1 mouse cellular context compared by ENCODE assay signal in the genomic region with DNA sequence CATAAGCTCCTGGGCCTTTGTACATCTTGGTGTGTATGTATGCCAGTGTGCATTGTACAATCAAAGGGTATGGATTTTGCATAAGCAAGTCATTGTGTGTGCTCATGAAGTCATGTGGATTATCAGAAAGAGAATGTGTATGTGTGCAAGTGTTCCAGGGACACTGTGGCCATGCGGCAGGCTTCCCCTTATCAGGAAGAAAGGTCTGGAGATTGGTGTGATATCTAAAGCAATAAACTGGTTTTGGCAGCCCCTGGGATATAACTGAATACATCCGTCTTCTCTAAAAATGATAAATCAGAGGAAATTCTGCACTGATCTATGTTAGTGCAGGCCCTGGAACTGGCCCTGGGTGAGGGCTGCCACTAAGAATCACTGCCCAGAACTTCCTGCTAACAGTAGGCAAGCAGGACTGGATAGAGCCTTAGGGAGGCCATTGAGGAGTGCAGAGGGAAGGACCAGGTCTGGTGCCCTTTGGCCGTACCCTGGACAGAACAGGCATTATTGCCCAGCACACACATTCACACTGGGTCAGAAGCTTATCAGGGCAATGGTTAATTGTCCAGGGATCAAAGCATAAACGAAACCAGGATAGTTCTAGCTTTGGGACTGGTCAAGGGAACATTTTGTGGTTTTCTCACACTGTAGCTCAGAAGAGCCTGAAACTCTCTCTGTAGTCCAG.
A peak's percentile ranks its signal among the peaks of the same experiment; 100 is the strongest.
TF ChIP-seq lines count a peak whose summit lies in the region.

No protein-coding gene starts in this region.

TF ChIP-seq in MEL, 35 proteins besides CTCF, POLR2A, EP300 and RAD21 (continued from another document):
- TF ChIP-seq MYB (IDR thresholded peaks at IDR 0.05; ENCODE audit: low read depth, low read length), result peak; percentile 65
- TF ChIP-seq RCOR1 (IDR thresholded peaks at IDR 0.05; ENCODE audit: low read depth, low read length), result peak; percentile 98
- TF ChIP-seq NRF1 (IDR thresholded peaks at IDR 0.05; ENCODE audit: insufficient read depth, low read depth, low read length, poor library complexity, severe bottlenecking), result no peak
- TF ChIP-seq TCF12 (IDR thresholded peaks at IDR 0.05; ENCODE audit: low read depth, low read length), result peak; percentile 81
- 0 out of 2 replicates have a peak, but pooled peaks have one; percentile 47 for TF ChIP-seq MYC (IDR thresholded peaks at IDR 0.05; ENCODE audit: low read depth, low read length)
- no peak for TF ChIP-seq JUND (IDR thresholded peaks at IDR 0.05; ENCODE audit: low read depth, low read length)
- TF ChIP-seq E2F4 (IDR thresholded peaks at IDR 0.05; ENCODE audit: borderline replicate concordance, low read depth, low read length), result no peak
- 0 out of 2 replicates have a peak, but pooled peaks have one; percentile 10 for TF ChIP-seq MAZ (IDR thresholded peaks at IDR 0.05; ENCODE audit: low read depth, low read length)
- TF ChIP-seq POLR2AphosphoS2 (IDR thresholded peaks at IDR 0.05; ENCODE audit: low read length), result no peak
- TF ChIP-seq GATA1 (IDR thresholded peaks at IDR 0.05; ENCODE audit: low read depth, low read length), result peak; percentile 86
- peak; percentile 41; the same call in 1 of the 2 replicates for TF ChIP-seq MAX (IDR thresholded peaks at IDR 0.05; ENCODE audit: low read length)
- TF ChIP-seq ETS1 (IDR thresholded peaks at IDR 0.05; ENCODE audit: low read depth, low read length), result 0 out of 2 replicates have a peak, but pooled peaks have one; percentile 44
- no peak for TF ChIP-seq SMC3 (IDR thresholded peaks at IDR 0.05; ENCODE audit: low read depth, low read length)
- no peak for TF ChIP-seq ZMIZ1 (IDR thresholded peaks at IDR 0.05; ENCODE audit: low read depth, low read length)
- peak; percentile 43; the same call in 1 of the 2 replicates for TF ChIP-seq MXI1 (IDR thresholded peaks at IDR 0.05; ENCODE audit: low read depth, low read length)
TF ChIP-seq in MEL: peak in this region for 11.
